Mouse (Mus musculus): ENCODE data around the gene Slf2. TPM values are rescaled to one million over a fixed set of nuclear protein-coding genes. Genes with fewer than 3 reads are reported as not detected.
A peak's percentile ranks its signal among the peaks of the same experiment; 100 is the strongest.

Slf2 gene
- total and polyA plus RNA-seq, 3 experiments = 30.2 to 109 (median 35.4) TPM

- H3K79me2 ChIP-seq (ENCODE audit: control insufficient read depth, insufficient read depth, low read length, poor library complexity) = no peaks in the 10 kb centered on the region
- peaks cover 0 to 10% of the 10 kb centered on the region in 2 experiments; a peak in 2 of 4 replicates for H3K36me3 ChIP-seq (ENCODE audit: control insufficient read depth in 1 of 2, insufficient read depth in 2 of 2, low read length in 2 of 2)
- peak overlapping the region; percentile 25 for H3K27ac ChIP-seq (ENCODE audit: control insufficient read depth, low read depth, low read length)
- no peaks in the 10 kb centered on the region for H3K9me3 ChIP-seq (replicated peaks; ENCODE audit: insufficient read depth, low read length)
- peak; percentile 88 for DNase-seq (ENCODE audit: low read depth, low spot score)
- H3K4me1 ChIP-seq (ENCODE audit: control insufficient read depth in 1 of 2, insufficient read depth in 2 of 2, low read length in 2 of 2) = peaks cover 8 to 22% of the 10 kb centered on the region in 2 experiments
- H3K27me3 ChIP-seq (ENCODE audit: control insufficient read depth in 1 of 2, insufficient read depth in 2 of 2, low read length in 2 of 2) = no peaks in the 10 kb centered on the region
- peak overlapping the region; percentile 66 for H3K9ac ChIP-seq (ENCODE audit: control insufficient read depth, low read depth, low read length, poor library complexity, severe bottlenecking)
- peak overlapping the region; percentile 66 to 74 for H3K4me3 ChIP-seq (ENCODE audit: control insufficient read depth in 1 of 2, insufficient read depth in 1 of 2, low read depth in 2 of 2, low read length in 2 of 2)
- TF ChIP-seq CHD2 (IDR thresholded peaks at IDR 0.05; ENCODE audit: low read length) (no peak), ELF1 (IDR thresholded peaks at IDR 0.05; ENCODE audit: low read depth, low read length) (no peak), MAZ (IDR thresholded peaks at IDR 0.05; ENCODE audit: low read depth, low read length) (0 out of 2 replicates have a peak, but pooled peaks have one; percentile 19), RCOR1 (IDR thresholded peaks at IDR 0.05; ENCODE audit: low read depth, low read length) (0 out of 2 replicates have a peak, but pooled peaks have one; percentile 9), GABPA (IDR thresholded peaks at IDR 0.05; ENCODE audit: low read depth, low read length) (no peak), EP300 (IDR thresholded peaks at IDR 0.05; ENCODE audit: low read depth in 1 of 2, low read length in 2 of 2) (no peak), CHD1 (IDR thresholded peaks at IDR 0.05; ENCODE audit: low read depth, low read length) (no peak), USF2 (IDR thresholded peaks at IDR 0.05; ENCODE audit: borderline replicate concordance in 1 of 2, insufficient read depth in 1 of 2, low read depth in 1 of 2, low read length in 2 of 2) (no peak), MAX (IDR thresholded peaks at IDR 0.05; ENCODE audit: low read length) (0 out of 2 replicates have a peak, but pooled peaks have one; percentile 38), TCF12 (IDR thresholded peaks at IDR 0.05; ENCODE audit: low read depth, low read length) (no peak), ZKSCAN1 (IDR thresholded peaks at IDR 0.05; ENCODE audit: low read depth, low read length) (no peak), HCFC1 (IDR thresholded peaks at IDR 0.05; ENCODE audit: low read depth, low read length) (no peak), SMC3 (IDR thresholded peaks at IDR 0.05; ENCODE audit: low read depth, low read length) (peak; percentile 69), JUND (IDR thresholded peaks at IDR 0.05; ENCODE audit: low read depth, low read length) (no peak), CTCF (IDR thresholded peaks at IDR 0.05 in 2 of 3, conservative IDR thresholded peaks at IDR 0.05 in 1 of 3; ENCODE audit: control insufficient read depth in 1 of 3, insufficient read depth in 1 of 3, low read depth in 2 of 3, low read length in 3 of 3, poor library complexity in 1 of 3, severe bottlenecking in 1 of 3) (peak; percentile 88 to 100 (median 89)), MYB (IDR thresholded peaks at IDR 0.05; ENCODE audit: low read depth, low read length) (no peak), BHLHE40 (IDR thresholded peaks at IDR 0.05; ENCODE audit: borderline replicate concordance, low read depth, low read length) (no peak), KAT2A (conservative IDR thresholded peaks at IDR 0.05; ENCODE audit: low read depth, low read length) (no peak), SIN3A (IDR thresholded peaks at IDR 0.05; ENCODE audit: low read length) (peak; percentile 55; the same call in 1 of the 2 replicates), E2F4 (IDR thresholded peaks at IDR 0.05; ENCODE audit: borderline replicate concordance, low read depth, low read length) (no peak), UBTF (IDR thresholded peaks at IDR 0.05; ENCODE audit: borderline replicate concordance, insufficient read depth, low read depth, low read length) (no peak), NELFE (IDR thresholded peaks at IDR 0.05; ENCODE audit: low read depth, low read length) (no peak), USF1 (IDR thresholded peaks at IDR 0.05; ENCODE audit: low read depth, low read length) (no peak), POLR2AphosphoS5 (IDR thresholded peaks at IDR 0.05; ENCODE audit: borderline replicate concordance, low read depth, low read length) (no peak), NRF1 (IDR thresholded peaks at IDR 0.05; ENCODE audit: insufficient read depth, low read depth, low read length, poor library complexity, severe bottlenecking) (no peak), ZMIZ1 (IDR thresholded peaks at IDR 0.05; ENCODE audit: low read depth, low read length) (no peak), ETS1 (IDR thresholded peaks at IDR 0.05; ENCODE audit: low read depth, low read length) (no peak), ZNF384 (IDR thresholded peaks at IDR 0.05; ENCODE audit: low read depth, low read length) (no peak), POLR2A (IDR thresholded peaks at IDR 0.05; ENCODE audit: control insufficient read depth in 1 of 2, insufficient read depth in 1 of 2, low read depth in 1 of 2, low read length in 2 of 2, poor library complexity in 1 of 2) (no peak), ZC3H11A (IDR thresholded peaks at IDR 0.05; ENCODE audit: low read depth, low read length) (0 out of 2 replicates have a peak, but pooled peaks have one; percentile 4), TBP (IDR thresholded peaks at IDR 0.05; ENCODE audit: low read depth, low read length) (0 out of 2 replicates have a peak, but pooled peaks have one; percentile 11), MXI1 (IDR thresholded peaks at IDR 0.05; ENCODE audit: low read depth, low read length) (peak; percentile 36; the same call in 1 of the 2 replicates), MYC (IDR thresholded peaks at IDR 0.05; ENCODE audit: low read depth, low read length) (no peak), MAFK (IDR thresholded peaks at IDR 0.05; ENCODE audit: borderline replicate concordance, low read depth, low read length) (no peak), POLR2AphosphoS2 (IDR thresholded peaks at IDR 0.05; ENCODE audit: low read length) (no peak), GATA1 (IDR thresholded peaks at IDR 0.05; ENCODE audit: low read depth, low read length) (no peak), TAL1 (IDR thresholded peaks at IDR 0.05; ENCODE audit: low read length) (no peak), RAD21 (IDR thresholded peaks at IDR 0.05; ENCODE audit: low read depth, low read length) (peak; percentile 31)
These were observed 99.2 kb downstream of the Slf2 start for GRCm38 (mm10) chr19:45030111-45030510.

Data from MEL (cell line).